Mouse (Mus musculus): ENCODE results near the gene Nat8f3.
A peak's percentile ranks its signal among the peaks of the same experiment; 100 is the strongest.
"Not testable (repeated sequence)": the region's sequence is repeated elsewhere in the genome, so short reads cannot be mapped to it uniquely, and the experiment has no call there.

The Nat8f3 gene

DNA sequence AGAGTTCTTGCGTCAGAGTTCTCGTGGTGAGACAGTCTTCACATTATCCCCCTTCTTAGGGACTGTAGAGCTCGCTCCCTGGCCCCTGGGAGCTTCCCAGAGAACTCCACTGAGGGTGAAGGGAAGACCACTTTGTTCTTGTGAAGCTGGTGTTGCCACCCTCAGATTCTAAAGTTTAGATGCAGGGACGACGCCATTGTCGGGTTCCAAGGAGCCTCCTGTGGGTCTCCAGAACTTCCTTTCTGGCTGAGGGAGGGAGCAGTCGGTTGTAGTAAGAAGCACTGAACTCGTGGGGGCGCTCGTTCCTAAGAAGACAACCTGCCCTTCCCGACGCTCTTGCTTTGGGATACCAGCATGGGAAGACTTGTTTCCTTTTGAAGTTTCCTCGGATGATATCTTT lies at the start of gene Nat8f3:
TSS of gene Nat8f3 (minus strand) at position 223 of the 400 bp plus-strand sequence.
- peak; percentile 18 for DNase-seq

DNA sequence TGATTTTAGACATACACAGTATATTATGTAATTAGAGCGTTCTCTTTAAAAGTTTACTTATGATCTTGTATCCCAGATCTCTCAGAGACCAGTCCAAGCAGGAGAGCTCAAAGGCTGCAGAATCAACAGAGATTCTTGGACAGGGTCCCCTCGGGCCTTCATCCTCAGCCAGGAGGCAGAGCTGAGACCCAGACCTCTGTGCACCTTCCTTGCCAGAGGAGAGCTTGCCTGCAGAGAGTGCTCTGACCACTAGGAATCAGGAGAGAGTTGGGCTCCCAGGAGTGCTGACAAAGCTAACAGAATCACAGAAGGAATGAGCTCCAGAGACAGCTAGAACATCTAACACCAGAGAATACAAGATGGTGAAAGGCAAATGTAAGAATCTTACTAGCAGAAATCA lies 47.8 kb upstream of the Nat8f3 start:
- no peak for DNase-seq

DNA sequence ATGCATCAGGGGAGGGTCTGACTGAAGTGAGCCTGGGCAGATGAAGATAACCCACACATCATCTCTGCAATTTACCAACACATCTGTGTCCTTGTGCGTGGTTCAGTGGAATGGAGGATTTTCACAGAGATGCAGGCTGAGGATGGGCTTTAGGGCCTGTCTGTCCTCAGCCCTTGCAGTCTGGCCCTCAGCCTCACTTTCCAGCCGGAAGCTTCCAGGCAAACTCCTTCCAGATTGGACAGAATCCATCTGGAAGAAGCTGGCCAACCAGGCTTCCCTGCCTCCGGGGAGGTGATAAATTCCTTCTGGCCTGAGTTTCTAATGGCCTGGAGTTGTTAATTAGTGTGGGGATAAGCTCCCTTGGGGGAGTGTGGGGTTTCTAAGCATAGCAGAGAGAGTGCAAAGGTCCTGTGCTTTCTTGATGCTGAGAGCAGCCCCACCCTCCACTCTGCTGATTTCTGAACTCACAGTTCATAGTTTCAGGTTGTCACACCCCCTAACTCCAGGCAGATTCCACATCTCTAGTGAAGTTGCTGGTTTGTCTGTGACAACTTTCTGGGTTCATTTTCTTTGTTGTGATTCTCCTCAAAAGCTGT lies 45.5 kb upstream of the Nat8f3 start:
- DNase-seq, result not testable (repeated sequence)

- not testable (repeated sequence) for DNase-seq
Observed at GRCm38 (mm10) chr6:85810514-85810913, 45.0 kb upstream of the Nat8f3 start.

- DNase-seq, result not testable (repeated sequence)
Observed at GRCm38 (mm10) chr6:85809784-85810183, 44.2 kb upstream of the Nat8f3 start.

DNA sequence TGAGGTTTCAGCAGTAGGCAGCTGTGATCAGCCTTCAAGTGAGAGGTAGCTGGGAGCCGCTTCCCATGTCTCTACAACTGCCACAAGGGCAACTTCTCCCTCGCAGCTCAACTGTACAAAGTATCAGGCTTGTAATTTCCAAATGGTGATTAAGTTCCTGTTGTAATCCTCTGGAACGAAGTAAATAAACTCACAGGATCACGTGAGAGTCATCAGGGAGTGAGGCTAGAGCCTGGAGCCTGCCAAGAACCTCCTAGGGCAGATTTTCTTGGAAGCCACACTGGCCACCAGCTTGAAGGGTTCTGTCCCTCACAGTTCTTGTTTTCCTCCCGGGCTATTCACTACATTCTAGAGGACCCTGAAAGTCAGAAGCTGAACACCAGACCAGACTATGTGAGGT lies 37.6 kb upstream of the Nat8f3 start:
- not testable (repeated sequence) for DNase-seq

DNA sequence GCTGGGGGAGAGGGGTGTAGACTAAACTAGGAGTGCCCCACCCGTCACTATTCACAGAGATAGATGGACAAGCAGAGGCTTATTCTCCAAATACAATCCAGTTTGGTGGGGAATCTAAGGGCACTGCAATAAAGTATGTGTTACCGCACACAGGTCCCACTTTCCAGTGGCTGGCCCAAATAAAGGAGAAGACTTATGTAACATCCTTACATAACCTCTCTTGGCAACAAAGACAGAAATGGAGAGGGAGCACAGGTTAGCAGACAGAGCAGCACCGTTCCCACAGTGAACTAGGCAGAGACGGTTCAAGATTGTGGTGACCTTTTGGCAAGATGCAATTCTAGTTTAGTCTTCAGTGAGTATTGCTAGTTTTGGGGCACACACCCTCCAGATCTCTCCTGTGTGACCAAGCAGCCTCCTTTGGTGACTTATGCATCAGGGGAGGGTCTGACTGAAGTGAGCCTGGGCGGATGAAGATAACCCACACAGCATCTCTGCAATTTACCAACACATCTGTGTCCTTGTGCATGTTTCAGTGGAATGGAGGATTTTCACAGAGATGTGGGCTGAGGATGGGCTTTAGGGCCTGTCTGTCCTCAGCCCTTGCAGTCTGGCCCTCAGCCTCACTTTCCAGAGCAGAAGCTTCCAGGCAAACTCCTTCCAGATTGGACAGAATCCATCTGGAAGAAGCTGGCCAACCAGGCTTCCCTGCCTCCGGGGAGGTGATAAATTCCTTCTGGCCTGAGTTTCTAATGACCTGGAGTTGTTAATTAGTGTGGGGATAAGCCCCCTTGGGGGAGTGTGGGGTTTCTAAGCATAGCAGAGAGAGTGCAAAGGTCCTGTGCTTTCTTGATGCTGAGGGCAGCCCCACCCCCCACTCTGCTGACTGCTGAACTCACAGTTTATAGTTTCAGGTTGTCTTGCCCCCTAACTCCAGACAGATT lies 2.2 kb downstream of the Nat8f3 start:
- peak; percentile 17 for DNase-seq

DNA sequence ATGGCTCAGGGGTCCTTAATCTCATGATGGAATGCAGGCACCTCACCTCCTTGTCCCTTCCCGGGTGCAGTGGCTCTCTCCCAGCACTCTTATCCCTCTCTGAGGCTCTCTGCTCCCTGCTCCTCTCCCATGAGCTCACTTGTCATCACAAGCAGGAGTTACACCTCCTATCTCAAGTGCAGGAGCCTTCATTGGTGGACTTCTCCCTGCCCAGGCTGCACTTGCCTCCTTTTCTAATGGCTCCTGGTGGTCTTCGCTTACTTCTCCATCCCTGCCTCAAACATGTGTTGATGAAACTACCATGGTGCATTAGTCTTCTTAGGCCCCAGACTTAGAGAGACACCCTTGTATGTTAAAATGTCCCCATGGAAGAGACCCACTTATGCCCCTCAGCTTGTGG lies 2.9 kb downstream of the Nat8f3 start:
- DNase-seq, result not testable (repeated sequence)

- DNase-seq, result not testable (repeated sequence)
Observed at GRCm38 (mm10) chr6:85755705-85756249, 9.8 kb downstream of the Nat8f3 start.

GRCm38 (mm10) chr6:85713105-85713504 lies 52.4 kb downstream of the Nat8f3 start, which contains the start of gene Nat8f7:
TSS of gene Nat8f7 (minus strand) at chr6:85713205.
- not testable (repeated sequence) for DNase-seq

DNA sequence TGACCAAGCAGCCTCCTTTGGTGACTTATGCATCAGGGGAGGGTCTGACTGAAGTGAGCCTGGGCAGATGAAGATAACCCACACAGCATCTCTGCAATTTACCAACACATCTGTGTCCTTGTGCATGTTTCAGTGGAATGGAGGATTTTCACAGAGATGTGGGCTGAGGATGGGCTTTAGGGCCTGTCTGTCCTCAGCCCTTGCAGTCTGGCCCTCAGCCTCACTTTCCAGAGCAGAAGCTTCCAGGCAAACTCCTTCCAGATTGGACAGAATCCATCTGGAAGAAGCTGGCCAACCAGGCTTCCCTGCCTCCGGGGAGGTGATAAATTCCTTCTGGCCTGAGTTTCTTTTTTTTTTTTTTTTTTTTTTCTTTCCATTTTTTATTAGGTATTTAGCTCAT lies 55.9 kb downstream of the Nat8f3 start:
- DNase-seq, result not testable (repeated sequence)

GRCm38 (mm10) chr6:85709206-85709605 lies 56.3 kb downstream of the Nat8f3 start:
- DNase-seq, result peak; percentile 38

GRCm38 (mm10) chr6:85701943-85702342 lies 63.6 kb downstream of the Nat8f3 start:
- DNase-seq, result peak; percentile 3
